In genomic region chr2:119355089-119355488, GRCm38 (mm10) we compare ENCODE assay signal across 12 mouse cellular contexts. TPM values are rescaled to one million over a fixed set of nuclear protein-coding genes. Genes with fewer than 3 reads are reported as not detected.
DNase-seq lines count a peak whose midpoint lies in the region; ATAC-seq lines count a peak whose summit lies in the region.
"Had no signal": no experiment of that assay in that cellular context is flagged by ENCODE, and none has a peak within 500 bp of the region (broad histone marks: within the 10 kb centered on the region; RNA-seq: fewer than 3 reads in every experiment).

No protein-coding gene starts in this region.

- H3K36me3 ChIP-seq in limb, embryonic 10.5 days: no peaks in the 10 kb centered on the region
- H3K36me3 ChIP-seq in liver, embryonic 11.5 days (ENCODE audit: control insufficient read depth, insufficient read depth, low read length): no peaks in the 10 kb centered on the region
- H3K36me3 ChIP-seq in hindbrain, embryonic 13.5 days: peaks cover 13% of the 10 kb centered on the region

- DNase-seq in adrenal gland, adult 8-10 months: peak; percentile 33
- DNase-seq in adrenal gland, postnatal 4 days (ENCODE audit: low spot score in 2 of 2): no peak
- DNase-seq in ovary, postnatal 36 days (ENCODE audit: low spot score): peak; percentile 30
- no peak for DNase-seq in ovary, postnatal 10 days (ENCODE audit: low spot score)
- peak; percentile 87 to 92 for DNase-seq in gastrocnemius, adult 8-10 months (ENCODE audit: low spot score in 2 of 2)
- DNase-seq in limb, embryonic 10.5 days (ENCODE audit: low spot score): no peak
- DNase-seq in liver, embryonic 11.5 days (ENCODE audit: low spot score): no peak

- peaks cover 14% of the 10 kb centered on the region for H3K4me1 ChIP-seq in limb, embryonic 10.5 days
- H3K4me1 ChIP-seq in liver, embryonic 11.5 days (replicated peaks; ENCODE audit: control insufficient read depth, insufficient read depth, low read length): peaks cover 3% of the 10 kb centered on the region; the same call in 1 of the 2 replicates
- peaks cover 8% of the 10 kb centered on the region for H3K4me1 ChIP-seq in hindbrain, embryonic 13.5 days (replicated peaks)

- no peak overlapping the region for H3K4me2 ChIP-seq in liver, embryonic 11.5 days
- H3K4me2 ChIP-seq in hindbrain, embryonic 13.5 days: no peak overlapping the region
- H3K4me2 ChIP-seq: hindbrain, embryonic 14.5 days; midbrain, embryonic 13.5 days had no signal

- H3K9me3 ChIP-seq in limb, embryonic 10.5 days (replicated peaks): no peaks in the 10 kb centered on the region
- H3K9me3 ChIP-seq in liver, embryonic 11.5 days (ENCODE audit: control insufficient read depth, low read length): no peaks in the 10 kb centered on the region
- no peaks in the 10 kb centered on the region for H3K9me3 ChIP-seq in hindbrain, embryonic 13.5 days
- H3K9me3 ChIP-seq: midbrain, embryonic 13.5 days had no signal

- 89% methylated on average over 3 of the region's 3 CpGs for WGBS in limb, embryonic 10.5 days
- 90% methylated on average over 3 of the region's 3 CpGs for WGBS in liver, embryonic 11.5 days
- 87% methylated on average over 3 of the region's 3 CpGs for WGBS in hindbrain, embryonic 13.5 days

- H3K9ac ChIP-seq in liver, embryonic 11.5 days (ENCODE audit: low read depth, low read length): no peak overlapping the region
- no peak overlapping the region for H3K9ac ChIP-seq in hindbrain, embryonic 13.5 days
- H3K9ac ChIP-seq: hindbrain, embryonic 14.5 days; liver, embryonic 14.5 days; midbrain, embryonic 13.5 days had no signal

- no peak overlapping the region for H3K27ac ChIP-seq in limb, embryonic 10.5 days
- H3K27ac ChIP-seq in liver, embryonic 11.5 days (ENCODE audit: low read depth, low read length): no peak overlapping the region
- no peak overlapping the region for H3K27ac ChIP-seq in hindbrain, embryonic 13.5 days
- H3K27ac ChIP-seq: hindbrain, embryonic 14.5 days; liver, embryonic 14.5 days; midbrain, embryonic 13.5 days had no signal

- ATAC-seq in liver, embryonic 11.5 days (replicated peaks; ENCODE audit: low FRiP score): no peak
- ATAC-seq in hindbrain, embryonic 13.5 days (ENCODE audit: low FRiP score): no peak
- ATAC-seq: midbrain, embryonic 13.5 days had no signal

- peaks cover 39% of the 10 kb centered on the region for H3K27me3 ChIP-seq in limb, embryonic 10.5 days (ENCODE audit: low read depth, poor library complexity, severe bottlenecking)
- H3K27me3 ChIP-seq in liver, embryonic 11.5 days (replicated peaks; ENCODE audit: control insufficient read depth, insufficient read depth, low read length): peaks cover 16% of the 10 kb centered on the region
- H3K27me3 ChIP-seq in hindbrain, embryonic 13.5 days: peaks cover 37% of the 10 kb centered on the region

- no peak overlapping the region for H3K4me3 ChIP-seq in limb, embryonic 10.5 days
- no peak overlapping the region for H3K4me3 ChIP-seq in liver, embryonic 11.5 days (ENCODE audit: low read depth, low read length)
- H3K4me3 ChIP-seq in hindbrain, embryonic 13.5 days: no peak overlapping the region
- H3K4me3 ChIP-seq: midbrain, embryonic 13.5 days had no signal

RNA-seq across cellular contexts. Expression of gene Chac1, which starts 4.1 kb away (rescaled TPM):
- 1 to 10 TPM; 3.9 to 7.2 (median 4.9) TPM for total RNA-seq in adrenal gland, adult 8-10 months (2022)
- 1 to 10 TPM; 1.3 to 2.0 TPM for total RNA-seq in adrenal gland, postnatal 4 days (2021)
- 100 to 1,000 TPM in 1 of 4 experiments, 10 to 100 TPM in 3; 59.1 to 158 (median 73.1) TPM for total RNA-seq in gastrocnemius, adult 8-10 months (2022)
- polyA plus RNA-seq in limb, embryonic 10.5 days (2016; fragmentation: Nextera tagmentation; extraction: Ambion mirVana): 0.62 and 0.86 TPM in 2 replicates
- 2.9 and 3.2 TPM in 2 replicates for polyA plus RNA-seq in liver, embryonic 11.5 days (2014; fragmentation: Nextera tagmentation; extraction: Ambion mirVana)
- 6.1 and 6.7 TPM in 2 replicates for polyA plus RNA-seq in hindbrain, embryonic 13.5 days (2015; fragmentation: Nextera tagmentation; extraction: Ambion mirVana)
- total RNA-seq: common myeloid progenitor, adult 5-6 weeks had no signal

RNA-seq across cellular contexts. Expression of gene Dll4, which starts 29.5 kb away (rescaled TPM):
- 10 to 100 TPM; 11.5 to 18.6 (median 16.2) TPM for total RNA-seq in adrenal gland, adult 8-10 months (2022)
- total RNA-seq in adrenal gland, postnatal 4 days (2021): 10 to 100 TPM; 13.8 to 15.0 TPM
- total RNA-seq in gastrocnemius, adult 8-10 months (2022): 1 to 10 TPM; 3.3 to 5.8 (median 3.9) TPM
- polyA plus RNA-seq in limb, embryonic 10.5 days (2016; fragmentation: Nextera tagmentation; extraction: Ambion mirVana): 5.3 and 6.0 TPM in 2 replicates
- 5.3 and 5.9 TPM in 2 replicates for polyA plus RNA-seq in liver, embryonic 11.5 days (2014; fragmentation: Nextera tagmentation; extraction: Ambion mirVana)
- 5.4 and 5.9 TPM in 2 replicates for polyA plus RNA-seq in hindbrain, embryonic 13.5 days (2015; fragmentation: Nextera tagmentation; extraction: Ambion mirVana)
- total RNA-seq: common myeloid progenitor, adult 5-6 weeks had no signal

Comparison
In these comparisons a context has a peak if more than half of its experiments do, and no peak if none do; other contexts are left out.
1. DNase-seq: peak in adrenal gland, adult 8-10 months (single experiment), ovary, postnatal 36 days (single experiment) and gastrocnemius, adult 8-10 months (2 of 2); none in adrenal gland, postnatal 4 days (0 of 2), ovary, postnatal 10 days (single experiment), limb, embryonic 10.5 days (single experiment) and liver, embryonic 11.5 days (single experiment).
2. RNA of gene Chac1, which starts 4.1 kb away (total RNA-seq): 59.1 to 158 TPM in gastrocnemius, adult 8-10 months; 3.9 to 7.2 TPM in adrenal gland, adult 8-10 months and 1.3 to 2.0 TPM in adrenal gland, postnatal 4 days; every median in the first group is over 4 times any median in the second.